Mouse (Mus musculus): ENCODE measurements around the gene Sco1. TPM values are rescaled to one million over a fixed set of nuclear protein-coding genes. Genes with fewer than 3 reads are reported as not detected.

The Sco1 gene
- total and polyA plus RNA-seq, 3 experiments, result 15.4 to 32.7 (median 20.4) TPM

DNA sequence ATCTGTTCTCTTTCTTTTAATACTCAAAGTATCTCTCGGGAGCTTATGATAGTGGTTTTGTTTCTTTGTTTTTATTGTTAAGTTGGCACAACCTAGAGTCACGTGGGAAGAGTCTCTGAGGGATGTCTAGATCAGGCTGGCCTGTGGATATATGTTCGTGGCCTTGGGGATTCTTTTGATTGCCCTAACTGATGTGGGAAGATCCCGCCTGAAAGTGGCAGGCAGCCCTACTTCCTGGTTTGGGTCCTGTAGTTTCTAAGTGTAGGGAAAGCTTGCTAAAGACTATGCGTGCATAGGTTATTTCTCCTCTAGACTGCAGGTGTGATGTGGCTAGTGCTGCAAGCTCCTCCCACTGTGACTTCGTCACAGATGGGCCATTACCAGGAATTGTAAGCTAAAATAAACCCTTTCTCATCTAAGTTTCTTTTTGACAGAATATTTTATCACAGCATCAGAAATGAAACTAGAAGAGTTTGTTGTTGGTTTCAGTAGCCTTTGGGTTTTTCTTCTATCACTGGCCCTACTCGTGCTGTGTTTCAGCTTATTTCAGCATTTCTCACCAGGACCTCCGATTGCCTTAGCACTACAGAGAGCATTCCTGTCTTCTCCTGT lies 2.4 kb downstream of the Sco1 start:
- H3K4me3 ChIP-seq (replicated peaks in 1 of 3; ENCODE audit: low read depth in 2 of 3, low read length in 2 of 3, poor library complexity in 1 of 3), result no peak overlapping the region
- H3K9ac ChIP-seq (ENCODE audit: insufficient read depth, low read depth), result no peak overlapping the region; the same call in 1 of the 2 replicates
- dilution Hi-C loops (cut with MboI; ENCODE audit: extremely low pct_ligation_motif_present, extremely low pct_unique_long_range_greater_than_20kb, low sequenced_read_pairs), result no loop called here
- TF ChIP-seq ZMIZ1 (IDR thresholded peaks at IDR 0.05; ENCODE audit: low read depth, low read length) (no peak), ZC3H11A (IDR thresholded peaks at IDR 0.05; ENCODE audit: low read depth, low read length) (no peak), POLR2AphosphoS2 (IDR thresholded peaks at IDR 0.05; ENCODE audit: low read depth, low read length) (no peak), ELF1 (IDR thresholded peaks at IDR 0.05; ENCODE audit: low read depth, low read length) (peak; percentile 65), MAFK (IDR thresholded peaks at IDR 0.05; ENCODE audit: insufficient replicate concordance, low read length) (0 out of 2 replicates have a peak, but pooled peaks have one; percentile 34), JUND (conservative IDR thresholded peaks at IDR 0.05; ENCODE audit: low read depth, low read length) (no peak), SMC3 (IDR thresholded peaks at IDR 0.05; ENCODE audit: low read depth, low read length) (no peak), UBTF (IDR thresholded peaks at IDR 0.05; ENCODE audit: low read depth, low read length) (no peak), ETS1 (conservative IDR thresholded peaks at IDR 0.05; ENCODE audit: low read depth, low read length) (0 out of 2 replicates have a peak, but pooled peaks have one; percentile 26), SIN3A (IDR thresholded peaks at IDR 0.05; ENCODE audit: low read length) (no peak; the same call in 1 of the 2 replicates), CHD1 (IDR thresholded peaks at IDR 0.05; ENCODE audit: low read depth, low read length) (no peak), MYC (IDR thresholded peaks at IDR 0.05; ENCODE audit: low read depth, low read length) (no peak), E2F4 (IDR thresholded peaks at IDR 0.05; ENCODE audit: insufficient replicate concordance, low read depth, low read length) (no peak), NRF1 (IDR thresholded peaks at IDR 0.05; ENCODE audit: low read depth, low read length) (no peak), USF2 (conservative IDR thresholded peaks at IDR 0.05; ENCODE audit: low read depth, low read length) (no peak), MAZ (IDR thresholded peaks at IDR 0.05; ENCODE audit: low read depth, low read length) (no peak), PAX5 (IDR thresholded peaks at IDR 0.05; ENCODE audit: low read length) (no peak), ZNF384 (IDR thresholded peaks at IDR 0.05; ENCODE audit: low read depth, low read length) (no peak), EP300 (IDR thresholded peaks at IDR 0.05; ENCODE audit: low read length) (0 out of 2 replicates have a peak, but pooled peaks have one; percentile 41), NELFE (IDR thresholded peaks at IDR 0.05; ENCODE audit: low read depth, low read length) (no peak), MEF2A (IDR thresholded peaks at IDR 0.05; ENCODE audit: borderline replicate concordance, low read depth, low read length) (peak; percentile 70; the same call in 1 of the 2 replicates), IRF4 (IDR thresholded peaks at IDR 0.05; ENCODE audit: low read depth, low read length) (peak; percentile 50; the same call in 1 of the 2 replicates), TBP (conservative IDR thresholded peaks at IDR 0.05; ENCODE audit: low read depth, low read length) (no peak), POLR2A (IDR thresholded peaks at IDR 0.05; ENCODE audit: low read depth, low read length) (no peak), CHD2 (IDR thresholded peaks at IDR 0.05; ENCODE audit: low read length) (no peak), GABPA (IDR thresholded peaks at IDR 0.05; ENCODE audit: insufficient replicate concordance, low read depth, low read length) (no peak), RAD21 (IDR thresholded peaks at IDR 0.05; ENCODE audit: low read depth, low read length) (no peak), RCOR1 (conservative IDR thresholded peaks at IDR 0.05; ENCODE audit: low read depth, low read length) (no peak), KAT2A (IDR thresholded peaks at IDR 0.05; ENCODE audit: insufficient replicate concordance, low read length) (no peak), MAX (IDR thresholded peaks at IDR 0.05; ENCODE audit: low read length) (no peak), HCFC1 (IDR thresholded peaks at IDR 0.05; ENCODE audit: low read depth, low read length) (no peak), JUN (IDR thresholded peaks at IDR 0.05; ENCODE audit: insufficient read depth, low read depth, low read length) (no peak), TCF12 (IDR thresholded peaks at IDR 0.05; ENCODE audit: low read depth, low read length) (no peak), MXI1 (IDR thresholded peaks at IDR 0.05; ENCODE audit: low read depth, low read length) (no peak; the same call in 1 of the 2 replicates), BHLHE40 (IDR thresholded peaks at IDR 0.05; ENCODE audit: low read depth, low read length) (no peak), USF1 (IDR thresholded peaks at IDR 0.05; ENCODE audit: low read depth, low read length) (no peak), CTCF (conservative IDR thresholded peaks at IDR 0.05 in 1 of 2, IDR thresholded peaks at IDR 0.05 in 1 of 2; ENCODE audit: low read depth in 2 of 2, low read length in 2 of 2) (no peak), ZKSCAN1 (IDR thresholded peaks at IDR 0.05; ENCODE audit: borderline replicate concordance, low read depth, low read length) (no peak)
- H3K4me2 ChIP-seq (ENCODE audit: insufficient read depth, low read depth, poor library complexity, severe bottlenecking), result peak overlapping the region; percentile 99; the same call in 1 of the 2 replicates
- H3K79me2 ChIP-seq (replicated peaks; ENCODE audit: control insufficient read depth, extremely low read depth, insufficient read depth, poor library complexity, severe bottlenecking), result peaks cover 29% of the 10 kb centered on the region
- H3K9me3 ChIP-seq (replicated peaks; ENCODE audit: low read length), result no peaks in the 10 kb centered on the region
- H3K36me3 ChIP-seq (replicated peaks in 1 of 2; ENCODE audit: control insufficient read depth in 1 of 2, insufficient read depth in 1 of 2, low read length in 1 of 2), result peaks cover 40 to 68% of the 10 kb centered on the region in 2 experiments
- in situ Hi-C loops (cut with MboI; ENCODE audit: low pct_ligation_motif_present, low pct_unique_long_range_greater_than_20kb, low sequenced_read_pairs), result no loop called here
- 0 out of 2 replicates have a peak overlapping the region, but pooled peaks have one; percentile 8 for H3K27ac ChIP-seq (ENCODE audit: insufficient read depth, low read depth)
- peak; percentile 23 for DNase-seq (ENCODE audit: extremely low read depth)
- no peaks in the 10 kb centered on the region for H3K27me3 ChIP-seq (replicated peaks)
- peaks cover 3 to 41% of the 10 kb centered on the region in 2 experiments for H3K4me1 ChIP-seq (ENCODE audit: control insufficient read depth in 1 of 2, insufficient read depth in 2 of 2)
